Mouse (Mus musculus) hindbrain, embryonic 14.5 days (tissue): ENCODE data around the gene Rara. TPM values are rescaled to one million over a fixed set of nuclear protein-coding genes. Genes with fewer than 3 reads are reported as not detected.

ENCODE experiments used
- ATAC-seq: fragments of 200-750 bp; cut with Nextera tagmentation; 2 replicates; pipeline ENCODE4 v1.8.0; 2017; ENCODE audit warnings: moderate number of reproducible peaks, mild to moderate bottlenecking, moderate TSS enrichment, moderate library complexity; ENCODE audit not compliant: low FRiP score
- DNase-seq: peaks from one replicate; pipeline ENCODE4 v3.0.0-alpha.2; 2015; ENCODE audit warnings: low spot score
- H3K27ac ChIP-seq: fragments of 300-500 bp; sonication (generic); 2 replicates; pipeline ENCODE4 v1.5.1; 2014; ENCODE audit warnings: mild to moderate bottlenecking, moderate library complexity
- H3K27me3 ChIP-seq: fragments of 300-500 bp; sonication (generic); 2 replicates; pipeline ENCODE4 v1.6.1; 2014; ENCODE audit warnings: mild to moderate bottlenecking, low read length, mixed read lengths; ENCODE audit not compliant: control insufficient read depth, insufficient read depth
- H3K36me3 ChIP-seq: fragments of 300-500 bp; sonication (generic); replicated peaks from 2 replicates; pipeline ENCODE4 v1.6.1; 2014; ENCODE audit not compliant: control insufficient read depth, insufficient read depth
- H3K4me1 ChIP-seq: fragments of 300-500 bp; sonication (generic); replicated peaks from 2 replicates; pipeline ENCODE4 v1.6.1; 2014; ENCODE audit warnings: antibody characterized with exemption, low read length, mixed read lengths; ENCODE audit not compliant: control insufficient read depth, insufficient read depth
- H3K4me2 ChIP-seq: fragments of 300-500 bp; sonication (generic); replicated peaks from 2 replicates; pipeline ENCODE4 v1.6.1; 2014; ENCODE audit warnings: mild to moderate bottlenecking, moderate library complexity
- H3K4me3 ChIP-seq: fragments of 300-500 bp; sonication (generic); replicated peaks from 2 replicates; pipeline ENCODE4 v1.5.1; 2014; ENCODE audit warnings: mild to moderate bottlenecking, low read length
- H3K9ac ChIP-seq: fragments of 300-500 bp; sonication (generic); 2 replicates; pipeline ENCODE4 v1.6.1; 2014
- H3K9me3 ChIP-seq: fragments of 300-500 bp; sonication (generic); 2 replicates; pipeline ENCODE4 v1.6.1; 2016; ENCODE audit warnings: low read length; ENCODE audit not compliant: control insufficient read depth
- WGBS: fragments of 180-500 bp; shearing (Covaris S2); extraction: QIAGEN DNeasy Blood & Tissue Kit; methylation state at CpG from one replicate; pipeline ENCODE4 v1.1.7; 2014; 5-methylcytosine and 5-hydroxymethylcytosine counted together
- polyA plus RNA-seq: library from polyadenylated mRNA; unstranded; fragments of >200 nt; fragmentation: Nextera tagmentation; extraction: Ambion mirVana; gene quantifications from 2 replicates; pipeline ENCODE4 v1.2.1, GENCODE M21; 2014

Gene Rara
- polyA plus RNA-seq, 1 experiment from 2014 or later: 18.7 TPM

GRCm38 (mm10) chr11:98939953-98940641 lies 12.5 kb downstream of the Rara start:
- DNase-seq (no peak), ATAC-seq (no peak)
- Histone ChIP-seq H3K27me3 (no peaks in the 10 kb centered on the region), H3K4me3 (no peak overlapping the region), H3K9me3 (no peaks in the 10 kb centered on the region), H3K36me3 (no peaks in the 10 kb centered on the region), H3K9ac (no peak overlapping the region), H3K4me1 (peaks cover 80% of the 10 kb centered on the region), H3K4me2 (peak overlapping the region; percentile 83), H3K27ac (0 out of 2 replicates have a peak overlapping the region, but pooled peaks have one; percentile 29)
- 53% methylated on average over 11 of the region's 11 CpGs for WGBS

GRCm38 (mm10) chr11:98940776-98941175 lies 13.2 kb downstream of the Rara start:
- no peak for ATAC-seq
- no peak for DNase-seq

GRCm38 (mm10) chr11:98941341-98941825 lies 13.8 kb downstream of the Rara start:
- Histone ChIP-seq H3K9ac (peak overlapping the region; percentile 56), H3K27me3 (no peaks in the 10 kb centered on the region), H3K9me3 (no peaks in the 10 kb centered on the region), H3K4me3 (peak overlapping the region; percentile 44), H3K36me3 (no peaks in the 10 kb centered on the region), H3K27ac (peak overlapping the region; percentile 82), H3K4me2 (peak overlapping the region; percentile 83), H3K4me1 (peaks cover 76% of the 10 kb centered on the region)
- ATAC-seq (no peak), DNase-seq (no peak)
- 3% methylated on average over 12 of the region's 12 CpGs for WGBS

More at GRCm38 (mm10) chr11:98940776-98941175, 13.2 kb downstream of the Rara start:
- Histone ChIP-seq H3K27ac (peak overlapping the region; percentile 82), H3K36me3 (no peaks in the 10 kb centered on the region), H3K9me3 (no peaks in the 10 kb centered on the region), H3K9ac (peak overlapping the region; percentile 56; the same call in 1 of the 2 replicates), H3K4me1 (peaks cover 82% of the 10 kb centered on the region), H3K27me3 (no peaks in the 10 kb centered on the region), H3K4me3 (peak overlapping the region; percentile 44; the same call in 1 of the 2 replicates), H3K4me2 (peak overlapping the region; percentile 83)
- 29% methylated on average over 3 of the region's 3 CpGs for WGBS

GRCm38 (mm10) chr11:98941826-98942550 lies 14.4 kb downstream of the Rara start:
- peak; percentile 35 for ATAC-seq
- peaks cover 70% of the 10 kb centered on the region for H3K4me1 ChIP-seq
- no peaks in the 10 kb centered on the region for H3K9me3 ChIP-seq
- H3K4me3 ChIP-seq: peak overlapping the region; percentile 44
- no peaks in the 10 kb centered on the region for H3K27me3 ChIP-seq
- DNase-seq: peak; percentile 79
- peak overlapping the region; percentile 56 for H3K9ac ChIP-seq
- H3K36me3 ChIP-seq: no peaks in the 10 kb centered on the region
- H3K4me2 ChIP-seq: peak overlapping the region; percentile 83
- H3K27ac ChIP-seq: peak overlapping the region; percentile 82
- 3% methylated on average over 15 of the region's 15 CpGs for WGBS

GRCm38 (mm10) chr11:98942555-98942922 lies 14.9 kb downstream of the Rara start:
- Histone ChIP-seq H3K4me3 (peak overlapping the region; percentile 44), H3K9me3 (no peaks in the 10 kb centered on the region), H3K9ac (peak overlapping the region; percentile 56), H3K4me1 (peaks cover 68% of the 10 kb centered on the region), H3K27ac (peak overlapping the region; percentile 82), H3K4me2 (peak overlapping the region; percentile 83), H3K36me3 (no peaks in the 10 kb centered on the region), H3K27me3 (no peaks in the 10 kb centered on the region)
- DNase-seq: no peak
- 45% methylated on average over 3 of the region's 3 CpGs for WGBS
- ATAC-seq: no peak

- WGBS: 56% methylated on average over 8 of the region's 8 CpGs
- 0 out of 2 replicates have a peak overlapping the region, but pooled peaks have one; percentile 4 for H3K9ac ChIP-seq
- no peaks in the 10 kb centered on the region for H3K9me3 ChIP-seq
- no peaks in the 10 kb centered on the region for H3K36me3 ChIP-seq
- H3K27me3 ChIP-seq: no peaks in the 10 kb centered on the region
- peaks cover 68% of the 10 kb centered on the region for H3K4me1 ChIP-seq
- H3K27ac ChIP-seq: peak overlapping the region; percentile 82
- no peak overlapping the region for H3K4me3 ChIP-seq
- DNase-seq (no peak), ATAC-seq (peak; percentile 22; the same call in 1 of the 2 replicates)
- H3K4me2 ChIP-seq: peak overlapping the region; percentile 21
Observed at GRCm38 (mm10) chr11:98942923-98943641, 15.5 kb downstream of the Rara start.

GRCm38 (mm10) chr11:98943741-98944461 lies 16.3 kb downstream of the Rara start:
- H3K9ac ChIP-seq: no peak overlapping the region
- DNase-seq: no peak
- H3K27ac ChIP-seq: peak overlapping the region; percentile 82
- H3K4me1 ChIP-seq: peaks cover 61% of the 10 kb centered on the region
- peak overlapping the region; percentile 21; the same call in 1 of the 2 replicates for H3K4me2 ChIP-seq
- no peaks in the 10 kb centered on the region for H3K27me3 ChIP-seq
- no peaks in the 10 kb centered on the region for H3K9me3 ChIP-seq
- no peaks in the 10 kb centered on the region for H3K36me3 ChIP-seq
- no peak for ATAC-seq
- no peak overlapping the region for H3K4me3 ChIP-seq
- WGBS: 30% methylated on average over 14 of the region's 14 CpGs

- Histone ChIP-seq H3K4me3 (no peak overlapping the region), H3K9me3 (no peaks in the 10 kb centered on the region), H3K27ac (no peak overlapping the region), H3K27me3 (no peaks in the 10 kb centered on the region), H3K4me1 (peaks cover 50% of the 10 kb centered on the region), H3K36me3 (no peaks in the 10 kb centered on the region), H3K4me2 (no peak overlapping the region), H3K9ac (no peak overlapping the region)
- 37% methylated on average over 9 of the region's 11 CpGs for whole genome bisulfite sequencing
- no peak for DNase-seq
- ATAC-seq: no peak
Observed at GRCm38 (mm10) chr11:98944897-98945604, 17.4 kb downstream of the Rara start.
